Mouse (Mus musculus): ENCODE results near the gene Tmem274. TPM values are rescaled to one million over a fixed set of nuclear protein-coding genes. Genes with fewer than 3 reads are reported as not detected.

Tmem274 gene
- polyA plus RNA-seq, 1 experiment from 2014 or later: 0.53 TPM

DNA sequence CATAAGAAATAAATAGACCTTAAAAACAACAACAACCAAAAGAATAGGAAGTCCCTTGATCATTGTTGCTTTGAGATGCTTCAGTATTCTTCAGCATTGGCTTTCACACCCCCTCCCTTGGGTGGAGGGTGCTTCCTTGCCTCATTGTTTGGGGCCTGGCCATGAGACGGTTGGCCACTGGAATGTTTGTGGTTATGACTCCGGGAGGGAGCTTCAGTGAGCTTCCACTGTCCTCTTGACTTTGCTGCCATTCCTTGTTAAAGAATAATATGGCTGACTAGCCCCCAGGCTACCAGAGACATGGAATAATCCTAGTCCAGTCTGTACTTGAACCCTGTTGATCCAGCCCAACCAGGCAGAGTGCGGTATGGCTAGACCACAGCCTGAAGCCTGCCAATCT lies 29.7 kb downstream of the Tmem274 start:
- H3K9ac ChIP-seq (ENCODE audit: low read length): no peak overlapping the region
- ATAC-seq (ENCODE audit: low read depth): no peak
- no peak overlapping the region for H3K4me3 ChIP-seq (ENCODE audit: low read length)
- H3K4me1 ChIP-seq (replicated peaks; ENCODE audit: control insufficient read depth, insufficient read depth, low read length): peaks cover 14% of the 10 kb centered on the region; the same call in 1 of the 2 replicates
- H3K36me3 ChIP-seq (ENCODE audit: control insufficient read depth, insufficient read depth, low read length): no peaks in the 10 kb centered on the region; the same call in 1 of the 2 replicates
- no peaks in the 10 kb centered on the region for H3K9me3 ChIP-seq (ENCODE audit: control insufficient read depth, low read length)
- H3K27ac ChIP-seq (ENCODE audit: low read length): no peak overlapping the region
- no peak overlapping the region for H3K4me2 ChIP-seq (ENCODE audit: low read depth, low read length)
- no peaks in the 10 kb centered on the region for H3K27me3 ChIP-seq (ENCODE audit: control insufficient read depth, insufficient read depth, low read depth, low read length)
- 74% methylated on average over 3 of the region's 3 CpGs for WGBS

GRCm38 (mm10) chr4:149511221-149511646 lies 34.1 kb downstream of the Tmem274 start:
- Histone ChIP-seq H3K9me3 (ENCODE audit: control insufficient read depth, low read length) (no peaks in the 10 kb centered on the region), H3K4me2 (ENCODE audit: low read depth, low read length) (no peak overlapping the region), H3K4me1 (replicated peaks; ENCODE audit: control insufficient read depth, insufficient read depth, low read length) (peaks cover 14% of the 10 kb centered on the region), H3K27me3 (ENCODE audit: control insufficient read depth, insufficient read depth, low read depth, low read length) (no peaks in the 10 kb centered on the region), H3K4me3 (ENCODE audit: low read length) (no peak overlapping the region), H3K9ac (ENCODE audit: low read length) (no peak overlapping the region), H3K27ac (ENCODE audit: low read length) (peak overlapping the region; percentile 72), H3K36me3 (ENCODE audit: control insufficient read depth, insufficient read depth, low read length) (no peaks in the 10 kb centered on the region)
- 41% methylated on average over 6 of the region's 6 CpGs for WGBS
- peak; percentile 79 for ATAC-seq (ENCODE audit: low read depth)

GRCm38 (mm10) chr4:149512072-149512471 lies 34.9 kb downstream of the Tmem274 start:
- Histone ChIP-seq H3K4me2 (ENCODE audit: low read depth, low read length) (no peak overlapping the region), H3K36me3 (ENCODE audit: control insufficient read depth, insufficient read depth, low read length) (no peaks in the 10 kb centered on the region), H3K9ac (ENCODE audit: low read length) (no peak overlapping the region), H3K4me1 (replicated peaks; ENCODE audit: control insufficient read depth, insufficient read depth, low read length) (peaks cover 14% of the 10 kb centered on the region), H3K4me3 (ENCODE audit: low read length) (no peak overlapping the region), H3K9me3 (ENCODE audit: control insufficient read depth, low read length) (no peaks in the 10 kb centered on the region), H3K27me3 (ENCODE audit: control insufficient read depth, insufficient read depth, low read depth, low read length) (no peaks in the 10 kb centered on the region), H3K27ac (ENCODE audit: low read length) (no peak overlapping the region)
- ATAC-seq (ENCODE audit: low read depth): peak; percentile 13; the same call in 1 of the 2 replicates
- 37% methylated on average over 7 of the region's 7 CpGs for WGBS

DNA sequence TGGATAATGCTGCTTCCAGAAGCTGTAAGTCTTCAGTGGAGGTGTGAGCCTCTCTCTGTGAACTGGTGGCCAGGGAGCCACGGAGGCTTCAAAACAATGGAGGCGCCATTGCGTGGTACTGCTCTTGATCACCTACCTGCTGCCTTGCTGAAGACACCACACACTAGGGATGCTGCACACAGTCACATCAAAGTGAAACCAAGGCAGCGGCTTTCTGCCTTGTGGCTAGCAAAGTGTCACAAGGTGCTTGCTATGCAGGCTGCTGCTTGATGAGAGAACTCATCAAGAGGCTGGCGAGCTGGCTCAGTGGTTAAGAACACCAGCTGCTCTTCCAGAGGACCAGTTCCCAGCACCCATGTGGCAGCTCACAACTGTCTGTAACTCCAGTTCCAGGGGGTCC lies 38.5 kb downstream of the Tmem274 start:
- WGBS: 85% methylated on average over 5 of the region's 5 CpGs

GRCm38 (mm10) chr4:149517868-149518340 lies 40.7 kb downstream of the Tmem274 start, which contains the start of gene Ctnnbip1:
TSS of gene Ctnnbip1 (plus strand) at chr4:149518236.
- 0% methylated on average over 39 of the region's 46 CpGs for WGBS
- peak within 1 kb of the TSS; percentile 30; the same call in 1 of the 2 replicates for H3K27ac ChIP-seq (ENCODE audit: low read length)
- no peaks in the 10 kb centered on the region for H3K36me3 ChIP-seq (ENCODE audit: control insufficient read depth, insufficient read depth, low read length)
- peak within 1 kb of the TSS; percentile 90 for H3K4me2 ChIP-seq (ENCODE audit: low read depth, low read length)
- H3K4me3 ChIP-seq (ENCODE audit: low read length): peak within 1 kb of the TSS; percentile 80
- H3K27me3 ChIP-seq (ENCODE audit: control insufficient read depth, insufficient read depth, low read depth, low read length): no peaks in the 10 kb centered on the region
- H3K4me1 ChIP-seq (replicated peaks; ENCODE audit: control insufficient read depth, insufficient read depth, low read length): peaks cover 7% of the 10 kb centered on the region
- peak within 1 kb of the TSS; percentile 86 for H3K9ac ChIP-seq (ENCODE audit: low read length)
- ATAC-seq (ENCODE audit: low read depth): peak; percentile 99
- no peaks in the 10 kb centered on the region for H3K9me3 ChIP-seq (ENCODE audit: control insufficient read depth, low read length)

More for the DNA sequence above, 38.5 kb downstream of the Tmem274 start:
- Histone ChIP-seq H3K27me3 (ENCODE audit: control insufficient read depth, insufficient read depth, low read depth, low read length) (no peaks in the 10 kb centered on the region), H3K36me3 (ENCODE audit: control insufficient read depth, insufficient read depth, low read length) (no peaks in the 10 kb centered on the region), H3K4me2 (ENCODE audit: low read depth, low read length) (no peak overlapping the region), H3K4me3 (ENCODE audit: low read length) (no peak overlapping the region), H3K9me3 (ENCODE audit: control insufficient read depth, low read length) (no peaks in the 10 kb centered on the region), H3K4me1 (replicated peaks; ENCODE audit: control insufficient read depth, insufficient read depth, low read length) (peaks cover 21% of the 10 kb centered on the region), H3K9ac (ENCODE audit: low read length) (no peak overlapping the region), H3K27ac (ENCODE audit: low read length) (no peak overlapping the region)
- ATAC-seq (ENCODE audit: low read depth): no peak

GRCm38 (mm10) chr4:149518351-149519220 lies 41.4 kb downstream of the Tmem274 start:
- 3% methylated on average over 49 of the region's 52 CpGs for WGBS
- Histone ChIP-seq H3K9ac (ENCODE audit: low read length) (peak overlapping the region; percentile 86), H3K27me3 (ENCODE audit: control insufficient read depth, insufficient read depth, low read depth, low read length) (no peaks in the 10 kb centered on the region)

GRCm38 (mm10) chr4:149521258-149521657 lies 44.1 kb downstream of the Tmem274 start:
- WGBS: 60% methylated on average over 10 of the region's 10 CpGs
- Histone ChIP-seq H3K4me2 (ENCODE audit: low read depth, low read length) (no peak overlapping the region), H3K9ac (ENCODE audit: low read length) (no peak overlapping the region), H3K27me3 (ENCODE audit: control insufficient read depth, insufficient read depth, low read depth, low read length) (no peaks in the 10 kb centered on the region), H3K4me3 (ENCODE audit: low read length) (no peak overlapping the region), H3K4me1 (replicated peaks; ENCODE audit: control insufficient read depth, insufficient read depth, low read length) (peaks cover 14% of the 10 kb centered on the region), H3K27ac (ENCODE audit: low read length) (no peak overlapping the region), H3K9me3 (ENCODE audit: control insufficient read depth, low read length) (no peaks in the 10 kb centered on the region), H3K36me3 (ENCODE audit: control insufficient read depth, insufficient read depth, low read length) (no peaks in the 10 kb centered on the region)
- ATAC-seq (ENCODE audit: low read depth): no peak

More at GRCm38 (mm10) chr4:149518351-149519220, 41.4 kb downstream of the Tmem274 start:
- H3K36me3 ChIP-seq (ENCODE audit: control insufficient read depth, insufficient read depth, low read length): no peaks in the 10 kb centered on the region
- no peaks in the 10 kb centered on the region for H3K9me3 ChIP-seq (ENCODE audit: control insufficient read depth, low read length)
- ATAC-seq (ENCODE audit: low read depth): no peak
- peak overlapping the region; percentile 80 for H3K4me3 ChIP-seq (ENCODE audit: low read length)
- peak overlapping the region; percentile 30; the same call in 1 of the 2 replicates for H3K27ac ChIP-seq (ENCODE audit: low read length)
- peak overlapping the region; percentile 90 for H3K4me2 ChIP-seq (ENCODE audit: low read depth, low read length)
- H3K4me1 ChIP-seq (replicated peaks; ENCODE audit: control insufficient read depth, insufficient read depth, low read length): peaks cover 7% of the 10 kb centered on the region

- Histone ChIP-seq H3K4me1 (replicated peaks; ENCODE audit: control insufficient read depth, insufficient read depth, low read length) (peaks cover 16% of the 10 kb centered on the region), H3K36me3 (ENCODE audit: control insufficient read depth, insufficient read depth, low read length) (no peaks in the 10 kb centered on the region), H3K27ac (ENCODE audit: low read length) (no peak overlapping the region), H3K4me3 (ENCODE audit: low read length) (no peak overlapping the region), H3K27me3 (ENCODE audit: control insufficient read depth, insufficient read depth, low read depth, low read length) (no peaks in the 10 kb centered on the region), H3K9ac (ENCODE audit: low read length) (no peak overlapping the region), H3K9me3 (ENCODE audit: control insufficient read depth, low read length) (no peaks in the 10 kb centered on the region), H3K4me2 (ENCODE audit: low read depth, low read length) (no peak overlapping the region)
- no peak for ATAC-seq (ENCODE audit: low read depth)
- WGBS: 83% methylated on average over 6 of the region's 6 CpGs
These were observed 46.8 kb downstream of the Tmem274 start for GRCm38 (mm10) chr4:149523961-149524360.

GRCm38 (mm10) chr4:149525170-149525569 lies 48.0 kb downstream of the Tmem274 start:
- H3K36me3 ChIP-seq (ENCODE audit: control insufficient read depth, insufficient read depth, low read length): no peaks in the 10 kb centered on the region
- no peak overlapping the region for H3K9ac ChIP-seq (ENCODE audit: low read length)
- no peak overlapping the region for H3K4me3 ChIP-seq (ENCODE audit: low read length)
- WGBS: 90% methylated on average over 4 of the region's 4 CpGs
- H3K27me3 ChIP-seq (ENCODE audit: control insufficient read depth, insufficient read depth, low read depth, low read length): no peaks in the 10 kb centered on the region
- peaks cover 15% of the 10 kb centered on the region for H3K4me1 ChIP-seq (replicated peaks; ENCODE audit: control insufficient read depth, insufficient read depth, low read length)
- H3K9me3 ChIP-seq (ENCODE audit: control insufficient read depth, low read length): no peaks in the 10 kb centered on the region
- H3K27ac ChIP-seq (ENCODE audit: low read length): no peak overlapping the region
- no peak for ATAC-seq (ENCODE audit: low read depth)
- H3K4me2 ChIP-seq (ENCODE audit: low read depth, low read length): no peak overlapping the region

Data from lung, embryonic 16.5 days (tissue).